Mouse (Mus musculus) T-cell, adult 2 months (primary cell): ENCODE results near the gene Sdc3.

ENCODE experiments used
- DNase-seq: peaks from one replicate; pipeline ENCODE4 v3.0.0; 2022; ENCODE audit warnings: low spot score

The Sdc3 gene

GRCm38 (mm10) chr4:130792376-130793179 is at the start of gene Sdc3:
Gene Sdc3, plus strand, starts transcription at chr4:130792537.
- peak; percentile 45 for DNase-seq

- DNase-seq = no peak
Observed at GRCm38 (mm10) chr4:130744058-130744457, 48.3 kb upstream of the Sdc3 start.

GRCm38 (mm10) chr4:130745561-130746306 is 46.6 kb upstream of the Sdc3 start:
- no peak for DNase-seq

- no peak for DNase-seq
Observed at GRCm38 (mm10) chr4:130749566-130749965, 42.8 kb upstream of the Sdc3 start.

GRCm38 (mm10) chr4:130751966-130752365 is 40.4 kb upstream of the Sdc3 start:
- DNase-seq = no peak

GRCm38 (mm10) chr4:130752591-130752990 is 39.7 kb upstream of the Sdc3 start:
- no peak for DNase-seq

GRCm38 (mm10) chr4:130753755-130754154 is 38.6 kb upstream of the Sdc3 start:
- DNase-seq = no peak

- no peak for DNase-seq
Observed at GRCm38 (mm10) chr4:130754776-130755175, 37.6 kb upstream of the Sdc3 start.

- no peak for DNase-seq
Observed at GRCm38 (mm10) chr4:130759875-130760274, 32.5 kb upstream of the Sdc3 start.

- no peak for DNase-seq
Observed at GRCm38 (mm10) chr4:130761809-130762208, 30.5 kb upstream of the Sdc3 start.

GRCm38 (mm10) chr4:130765399-130766160 is 26.8 kb upstream of the Sdc3 start:
- no peak for DNase-seq

GRCm38 (mm10) chr4:130766387-130766786 is 25.9 kb upstream of the Sdc3 start:
- DNase-seq = no peak

- DNase-seq = no peak
Observed at GRCm38 (mm10) chr4:130766926-130767325, 25.4 kb upstream of the Sdc3 start.

- DNase-seq = no peak
Observed at GRCm38 (mm10) chr4:130773899-130774298, 18.4 kb upstream of the Sdc3 start.

GRCm38 (mm10) chr4:130774822-130775221 is 17.5 kb upstream of the Sdc3 start:
- peak; percentile 85 for DNase-seq

GRCm38 (mm10) chr4:130777647-130778046 is 14.7 kb upstream of the Sdc3 start:
- DNase-seq = no peak

- no peak for DNase-seq
Observed at GRCm38 (mm10) chr4:130779037-130779436, 13.3 kb upstream of the Sdc3 start.

GRCm38 (mm10) chr4:130782492-130782891 is 9.8 kb upstream of the Sdc3 start:
- no peak for DNase-seq

GRCm38 (mm10) chr4:130784755-130785154 is 7.6 kb upstream of the Sdc3 start:
- peak; percentile 63 for DNase-seq

GRCm38 (mm10) chr4:130787530-130787929 is 4.8 kb upstream of the Sdc3 start:
- no peak for DNase-seq

- peak; percentile 70 for DNase-seq
Observed at GRCm38 (mm10) chr4:130790180-130790579, 2.2 kb upstream of the Sdc3 start.

- DNase-seq = no peak
Observed at GRCm38 (mm10) chr4:130791811-130792375, 444 bp upstream of the Sdc3 start.
